Mouse (Mus musculus) retina, embryonic 14.5 days (tissue): ENCODE results near the gene Cpxm2.

Experiments used
- DNase-seq: peaks from one replicate; pipeline ENCODE4 v3.0.0-alpha.2; 2015; ENCODE audit warnings: low spot score

Gene Cpxm2

DNA sequence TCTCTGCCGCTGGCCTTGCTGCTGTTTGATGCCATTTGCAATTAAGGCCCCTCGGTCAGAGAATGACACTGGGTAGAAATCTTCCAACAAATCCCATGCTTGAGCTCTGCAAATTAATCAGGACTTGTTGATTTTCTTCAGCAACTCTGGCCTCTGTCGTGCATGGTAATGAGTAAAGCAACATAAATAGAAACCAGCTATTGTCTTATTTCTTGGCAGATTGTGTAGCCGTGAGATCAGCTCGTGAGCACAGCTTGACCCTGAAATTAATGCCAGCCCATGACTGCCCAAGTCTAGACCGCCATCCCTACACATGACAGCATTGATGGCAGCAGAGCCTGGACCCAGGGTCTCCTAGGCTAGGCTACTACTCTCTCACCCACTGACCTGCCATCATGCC lies 25.9 kb downstream of the Cpxm2 start:
- DNase-seq: no peak

DNA sequence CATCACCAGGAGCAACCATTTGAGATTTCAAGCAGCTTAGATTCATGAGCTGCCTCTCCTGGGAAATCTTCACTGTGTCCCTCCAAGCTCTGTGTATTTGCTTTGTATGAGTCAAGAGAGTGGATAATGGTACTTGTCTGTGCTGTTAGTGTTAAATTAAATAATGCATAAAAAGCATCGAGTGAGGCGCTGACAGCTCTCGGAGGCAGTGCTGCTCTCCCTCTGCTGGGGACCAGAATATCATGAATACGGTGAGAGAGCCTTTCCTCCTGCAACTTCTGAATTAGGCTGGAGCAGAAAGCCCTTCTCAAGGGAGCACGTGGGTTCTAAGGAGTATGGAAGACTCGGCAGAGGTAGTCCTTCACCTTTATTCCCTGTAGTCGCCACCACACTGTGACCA lies 29.6 kb downstream of the Cpxm2 start:
- no peak for DNase-seq

DNA sequence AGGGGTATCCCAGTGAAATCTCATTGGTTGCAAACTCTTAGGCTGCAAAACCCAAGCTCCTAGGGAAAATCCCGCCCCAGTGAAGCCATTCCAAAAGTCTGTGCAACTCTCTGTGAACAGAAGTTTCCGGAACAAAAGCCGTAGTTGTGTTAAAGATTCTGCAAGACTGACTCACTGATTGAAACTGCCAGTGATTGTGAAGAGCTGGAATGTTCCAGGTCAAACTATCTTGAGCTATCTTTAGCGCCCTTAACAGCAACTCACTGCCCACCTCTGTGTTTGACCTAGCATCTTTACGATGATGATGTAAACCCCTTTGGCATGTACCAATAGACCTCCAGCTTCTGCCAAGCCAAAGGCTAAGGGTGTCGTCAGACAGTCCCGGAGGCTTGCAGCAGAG lies 31.3 kb downstream of the Cpxm2 start:
- DNase-seq: no peak

DNA sequence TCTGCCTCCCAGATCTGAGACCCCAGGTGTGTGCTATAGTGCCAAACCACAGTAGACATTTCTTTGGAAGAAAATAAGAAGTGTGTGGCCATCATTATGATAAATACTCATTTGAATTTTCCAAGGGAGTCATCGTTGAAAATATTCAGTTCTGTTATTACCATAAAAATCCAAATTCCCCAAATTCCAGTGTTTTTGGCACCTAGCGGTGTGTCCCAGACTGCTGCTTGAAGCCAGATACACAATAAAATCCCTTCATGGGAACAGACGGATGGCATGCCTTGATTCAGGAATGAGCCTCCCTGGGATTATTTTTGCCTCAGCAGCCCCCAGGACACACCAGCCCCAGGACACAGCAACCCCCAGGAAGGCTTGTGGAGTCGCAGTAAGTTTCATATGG lies 34.7 kb downstream of the Cpxm2 start:
- DNase-seq: no peak

DNA sequence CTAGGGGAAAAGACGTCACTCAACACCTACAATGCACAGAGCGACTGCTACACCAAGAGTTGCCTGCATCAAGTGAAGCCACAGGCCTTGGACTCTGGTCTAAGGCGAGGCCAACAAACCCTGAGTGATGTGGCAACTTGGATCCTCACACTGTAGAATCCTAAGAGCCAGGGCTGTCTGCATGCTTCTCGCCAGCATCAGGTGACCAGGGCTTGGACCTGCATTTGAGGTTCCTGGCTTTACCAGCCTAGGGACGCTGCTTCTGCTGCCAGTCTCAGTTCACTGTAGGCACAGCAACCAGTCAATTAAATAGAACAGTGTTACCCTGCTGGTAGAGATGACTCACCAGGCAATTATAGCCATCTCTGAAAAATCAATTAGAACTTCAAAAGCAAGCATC lies 42.8 kb downstream of the Cpxm2 start:
- no peak for DNase-seq

DNA sequence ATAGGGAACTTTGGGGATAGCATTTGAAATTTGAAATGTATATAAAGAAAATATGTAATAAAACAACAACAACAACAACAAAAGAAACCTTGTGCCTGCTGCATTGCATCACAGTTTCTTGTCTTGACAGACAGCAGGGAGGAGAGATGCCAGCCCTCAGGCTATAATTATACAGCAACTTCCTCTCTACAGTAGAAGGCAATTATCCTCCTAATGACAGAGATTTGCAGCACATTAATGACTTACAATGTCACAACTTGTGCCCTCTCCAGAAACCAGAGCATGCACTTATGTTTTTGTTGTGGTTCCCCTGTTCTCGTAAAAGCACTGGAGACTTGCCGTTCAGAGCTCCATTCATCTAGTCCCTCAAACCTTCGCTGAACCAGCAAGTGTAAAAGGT lies 44.2 kb downstream of the Cpxm2 start:
- no peak for DNase-seq

DNA sequence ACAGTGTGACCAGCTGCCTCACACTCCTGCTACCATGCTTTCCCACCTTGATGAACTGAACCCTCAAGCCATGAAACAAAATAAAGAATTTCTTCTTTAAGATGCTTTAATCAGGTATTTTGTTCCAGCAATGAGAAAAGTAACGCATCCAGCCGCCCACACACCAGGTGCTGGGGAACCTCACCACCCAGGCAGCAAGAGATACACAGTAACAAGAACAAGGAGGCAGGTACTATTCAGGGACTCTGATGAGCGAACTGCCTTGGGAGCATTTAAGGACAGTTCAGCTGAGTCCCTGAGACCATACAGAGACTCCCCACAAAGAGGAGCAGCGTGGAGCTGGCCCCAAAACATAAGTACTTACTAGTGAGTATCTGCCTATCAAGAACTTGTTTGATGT lies 47.6 kb downstream of the Cpxm2 start:
- DNase-seq: no peak

DNA sequence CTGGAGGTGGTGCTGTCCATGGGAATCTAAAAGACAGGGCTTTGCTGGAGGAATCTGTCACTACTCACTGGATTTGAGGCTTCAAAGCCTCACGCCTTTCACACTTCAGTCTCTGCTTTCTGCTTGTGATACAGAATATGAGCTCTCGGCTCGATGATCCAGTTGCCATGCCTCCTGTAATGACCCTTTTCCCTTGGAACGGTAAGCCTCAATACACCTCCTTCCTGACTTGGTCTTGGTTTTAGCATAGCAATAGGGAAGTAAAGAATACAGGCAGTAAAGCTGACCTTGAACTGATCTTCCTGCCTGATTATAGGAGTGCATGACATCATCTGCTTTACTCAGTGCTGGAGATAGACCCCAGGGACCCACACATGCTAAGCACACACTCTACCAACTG lies 49.2 kb downstream of the Cpxm2 start:
- DNase-seq: no peak

DNA sequence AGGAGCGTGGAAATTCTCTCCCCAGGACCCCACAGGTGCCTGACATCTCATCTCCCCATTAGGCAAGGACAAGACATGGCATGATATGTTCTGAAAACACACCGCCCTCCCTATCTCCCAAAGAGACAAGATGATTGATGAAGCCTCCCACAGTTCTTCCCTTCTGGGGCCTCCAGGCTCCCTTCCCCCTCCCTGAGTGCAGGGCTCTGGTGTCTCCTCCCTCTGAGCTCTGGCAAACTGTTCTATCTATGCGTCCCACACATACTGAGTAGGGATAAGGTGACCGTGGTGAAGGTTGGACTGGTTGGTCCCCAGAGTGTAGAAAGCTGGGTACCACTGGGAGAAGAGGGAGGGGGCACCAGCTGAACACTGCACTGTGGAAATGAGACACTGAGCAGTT lies 56.1 kb downstream of the Cpxm2 start:
- DNase-seq: no peak

DNA sequence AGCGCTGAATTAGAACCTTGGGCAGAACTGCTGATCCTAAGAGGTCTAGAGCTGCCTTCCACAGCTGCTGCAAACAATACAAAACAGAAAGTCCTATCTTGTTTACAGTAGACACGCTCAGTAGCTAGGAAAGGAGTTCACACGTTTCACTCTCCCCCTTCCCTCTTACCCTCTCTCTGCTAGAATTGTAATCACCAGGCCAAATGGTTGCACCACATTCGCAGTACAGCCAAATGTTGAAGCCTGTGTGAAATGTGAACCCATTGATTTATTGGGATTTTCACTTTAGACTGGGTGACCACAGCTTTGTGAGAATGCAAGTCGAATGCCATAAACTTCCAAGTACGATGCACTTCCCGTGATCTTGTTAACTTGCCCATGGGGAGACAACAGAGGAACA lies 59.9 kb downstream of the Cpxm2 start:
- no peak for DNase-seq

DNA sequence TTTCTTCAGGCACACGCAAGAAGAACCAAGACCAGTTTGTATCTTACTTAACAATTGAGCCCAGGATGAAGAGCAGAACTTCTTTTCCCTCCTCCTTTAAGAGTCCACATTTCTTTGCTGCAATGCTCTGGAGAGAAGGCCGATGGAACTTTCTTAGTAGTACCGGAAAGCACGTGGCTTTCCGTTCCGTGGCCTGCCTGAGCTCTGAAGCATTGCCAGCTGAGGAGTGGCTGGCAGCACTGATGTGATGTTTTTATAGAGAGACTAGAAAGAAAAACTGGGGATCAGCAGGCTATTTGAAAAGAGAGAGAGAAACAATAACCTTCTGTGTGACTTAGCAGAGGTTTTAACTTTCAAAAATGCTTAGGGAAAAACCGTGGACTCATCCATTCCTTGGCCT lies 63.0 kb downstream of the Cpxm2 start:
- DNase-seq: no peak

DNA sequence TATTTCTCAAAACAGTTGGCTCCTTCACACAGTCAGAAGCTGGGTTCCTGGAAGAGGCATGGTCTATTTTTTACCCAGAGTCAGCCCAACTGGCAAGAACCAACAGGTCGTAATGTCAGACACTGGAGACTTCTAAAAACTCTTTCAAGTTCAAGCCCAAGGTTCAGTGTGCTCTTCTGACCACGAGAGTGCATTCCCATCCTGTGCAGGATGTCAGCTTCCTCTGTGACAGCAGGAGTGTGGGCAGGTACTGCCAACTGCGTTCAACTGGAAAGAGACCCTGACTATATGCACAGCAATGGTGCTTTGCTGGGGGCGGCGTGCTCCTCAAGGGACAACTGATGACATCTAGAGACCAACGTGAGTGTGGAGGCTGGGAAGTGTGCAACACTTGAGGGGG lies 65.9 kb downstream of the Cpxm2 start:
- no peak for DNase-seq

DNA sequence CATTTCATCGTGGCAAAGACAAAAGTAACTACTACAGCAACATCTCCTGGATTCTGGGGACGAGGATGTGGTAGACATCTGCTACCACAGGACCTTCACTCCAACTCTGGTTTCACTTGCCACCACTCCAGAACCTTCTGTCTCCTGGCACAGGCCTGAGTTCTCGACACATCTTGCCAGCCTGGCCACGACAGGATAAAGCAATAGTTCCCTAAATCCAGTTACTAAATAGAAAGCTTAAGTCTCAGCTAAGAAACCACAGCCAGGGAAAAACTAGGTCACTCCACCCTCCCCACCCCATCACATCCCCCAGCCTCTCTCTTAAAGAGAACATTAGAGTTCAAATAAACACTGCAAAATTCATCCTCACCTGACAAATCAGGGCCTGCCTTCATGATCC lies 66.4 kb downstream of the Cpxm2 start:
- no peak for DNase-seq

DNA sequence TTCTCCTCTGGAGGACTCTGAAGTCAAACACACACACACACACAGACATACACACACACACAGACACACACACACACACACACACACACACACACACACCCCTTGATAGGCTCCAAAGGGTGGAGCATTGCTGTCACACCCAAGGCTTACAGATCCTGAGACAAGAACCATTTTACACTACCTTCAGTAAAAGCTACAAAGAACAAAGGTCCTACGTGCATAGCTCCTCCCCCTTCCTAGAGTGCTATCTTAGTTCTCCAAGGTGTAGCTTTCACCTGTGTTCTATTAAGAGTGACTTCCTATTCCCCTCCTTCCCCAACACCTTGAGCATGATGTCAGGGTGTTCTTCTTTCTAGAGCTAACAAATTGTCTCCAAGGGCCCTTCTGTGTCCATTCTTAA lies 78.7 kb downstream of the Cpxm2 start:
- DNase-seq: no peak

DNA sequence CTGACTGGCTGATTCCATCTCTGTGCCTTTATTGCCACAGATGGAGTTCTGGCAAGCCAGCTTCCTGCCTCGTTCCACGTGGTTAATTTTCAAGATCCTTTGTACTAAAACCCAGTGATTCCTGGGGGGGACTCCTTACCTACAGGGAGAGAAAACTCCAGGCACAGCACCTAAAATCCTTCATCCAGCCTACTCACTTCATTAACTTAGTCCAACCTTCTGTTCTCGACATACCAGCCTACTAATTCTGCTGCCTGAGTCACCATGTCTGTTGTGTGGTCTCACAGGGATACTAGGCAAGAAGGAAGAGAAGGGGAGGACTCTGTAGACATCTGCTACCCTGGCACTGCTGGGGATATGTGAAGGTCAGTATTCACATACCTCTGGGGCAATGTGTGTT lies 80.0 kb downstream of the Cpxm2 start:
- no peak for DNase-seq

DNA sequence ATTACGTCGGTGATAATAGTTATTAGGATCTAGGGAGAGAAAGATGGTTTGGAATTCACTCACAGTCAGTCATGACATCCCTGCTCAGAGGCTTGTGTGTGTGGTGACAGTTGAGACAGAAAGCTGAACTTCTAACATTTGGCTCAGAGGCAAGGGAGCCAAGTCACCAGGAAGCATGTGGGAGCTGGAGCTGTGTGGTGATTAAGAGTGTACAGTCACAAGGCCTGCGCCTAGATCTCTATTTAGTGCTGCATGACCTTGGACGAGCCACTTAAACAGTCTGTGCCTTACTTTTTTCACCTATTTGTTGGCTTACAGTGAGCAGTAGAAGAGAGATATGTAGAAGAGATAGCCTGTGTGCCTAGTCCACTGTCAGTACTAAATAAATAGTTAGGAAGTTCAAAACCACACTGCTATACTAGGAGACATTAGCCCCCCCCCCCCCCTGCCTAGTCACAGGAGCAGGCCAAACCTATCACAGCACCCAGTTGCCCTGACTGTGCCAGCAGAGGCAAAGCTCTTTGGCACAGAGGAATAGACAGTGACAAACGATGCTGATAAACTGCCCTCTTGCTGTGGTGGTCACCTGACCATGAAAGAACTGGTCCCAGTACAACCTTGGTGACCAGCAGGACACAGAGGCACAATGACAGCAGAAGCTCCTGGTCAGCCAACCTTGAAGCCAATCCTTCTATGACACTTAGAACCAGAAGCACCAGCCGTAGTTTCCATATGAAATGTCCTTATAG lies 83.5 kb downstream of the Cpxm2 start:
- DNase-seq: no peak

DNA sequence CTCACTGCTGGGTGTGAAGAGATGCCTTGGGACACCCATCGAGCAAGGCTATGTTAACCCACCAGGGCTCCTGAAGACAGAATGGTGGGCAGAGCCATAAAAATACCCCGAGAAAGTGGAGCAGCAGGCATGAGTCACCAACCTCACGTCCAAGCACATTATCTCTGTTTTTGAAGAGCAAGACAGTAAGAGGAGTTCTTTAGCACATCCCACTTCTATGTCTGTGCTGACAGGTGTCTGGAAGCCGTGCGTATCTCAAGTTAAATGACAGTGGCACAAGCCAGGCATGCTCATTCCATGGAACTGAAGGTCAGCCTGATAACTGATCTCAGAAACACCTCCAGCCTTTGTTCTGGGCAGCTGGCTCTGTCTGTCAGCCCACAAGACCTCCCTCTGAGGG lies 86.6 kb downstream of the Cpxm2 start:
- DNase-seq: no peak

DNA sequence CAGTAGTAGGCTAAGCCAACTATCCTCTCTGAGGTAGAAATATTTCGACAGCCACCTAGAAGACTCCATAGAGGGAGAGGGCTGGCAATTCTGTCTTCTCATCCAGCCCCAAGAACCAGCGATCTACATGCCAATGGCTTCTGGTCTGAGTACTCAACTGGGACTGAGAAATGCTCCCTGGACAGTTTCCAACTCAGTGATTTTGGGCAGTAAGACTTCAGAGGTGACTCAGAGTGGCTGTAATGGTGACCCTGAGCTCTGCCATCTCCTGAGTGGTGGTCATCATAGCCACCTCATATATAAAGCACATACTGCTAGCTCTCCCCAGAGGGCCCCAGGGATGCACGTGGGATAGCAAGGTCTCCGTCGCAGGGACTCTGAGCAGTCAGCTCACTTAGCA lies 87.0 kb downstream of the Cpxm2 start:
- DNase-seq: no peak

DNA sequence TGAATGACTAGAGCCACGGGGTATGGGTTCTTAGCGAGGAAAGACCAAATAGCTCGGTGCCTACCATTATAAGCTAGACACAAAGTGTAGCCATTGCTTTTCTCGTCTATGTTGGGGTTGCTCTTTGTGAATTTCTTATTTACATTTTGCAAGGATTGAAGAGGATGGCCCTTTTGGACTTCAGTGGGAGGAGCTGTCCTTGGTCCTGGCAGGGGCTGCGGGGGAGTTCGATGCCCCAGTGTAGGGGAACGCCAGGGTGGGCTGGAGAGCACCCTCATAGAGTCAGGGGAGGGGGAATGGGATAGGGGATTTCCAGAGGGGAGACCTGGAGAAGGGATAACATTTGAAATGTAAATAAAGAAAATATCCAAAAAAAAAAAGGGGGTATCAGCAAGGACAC lies 94.4 kb downstream of the Cpxm2 start:
- DNase-seq: no peak

DNA sequence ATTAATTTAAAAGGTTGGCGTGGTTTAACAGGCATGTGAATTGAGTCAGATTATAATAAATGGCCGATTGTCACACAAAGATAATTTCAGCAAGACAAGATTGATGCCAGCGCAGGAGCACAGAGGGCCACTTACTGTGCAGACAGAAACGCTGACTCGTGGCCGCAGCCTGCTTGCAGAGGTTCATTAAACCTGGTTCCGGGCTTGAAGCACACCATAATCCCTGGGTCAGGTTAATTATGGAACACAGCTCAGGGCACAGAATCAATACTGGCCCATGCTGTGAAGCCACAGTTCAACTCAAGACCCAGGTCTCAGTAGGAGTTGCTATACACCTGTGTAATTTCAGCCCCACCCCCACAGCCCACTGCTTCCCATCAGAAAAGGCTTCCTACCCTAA lies 98.0 kb downstream of the Cpxm2 start:
- DNase-seq: no peak

DNA sequence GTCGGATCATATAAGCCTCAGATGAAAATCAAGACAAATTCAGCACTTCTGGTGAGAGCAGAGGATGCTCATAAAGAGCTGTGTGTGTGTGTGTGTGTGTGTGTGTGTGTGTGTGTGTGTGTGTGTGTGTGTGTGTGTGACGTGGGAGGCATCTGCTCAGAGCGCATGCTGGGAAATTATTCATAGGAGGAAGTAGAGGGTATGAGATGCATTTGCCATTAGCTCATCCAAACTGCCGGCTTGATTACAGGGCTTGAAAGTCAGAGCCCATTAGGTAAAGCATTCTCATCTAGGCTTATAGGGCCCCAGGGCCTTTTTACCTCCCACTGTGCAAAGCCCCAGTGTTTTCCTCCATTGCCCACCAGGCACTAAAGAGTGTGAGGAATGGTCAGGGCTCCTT lies 107.9 kb downstream of the Cpxm2 start:
- peak; percentile 59 for DNase-seq

DNA sequence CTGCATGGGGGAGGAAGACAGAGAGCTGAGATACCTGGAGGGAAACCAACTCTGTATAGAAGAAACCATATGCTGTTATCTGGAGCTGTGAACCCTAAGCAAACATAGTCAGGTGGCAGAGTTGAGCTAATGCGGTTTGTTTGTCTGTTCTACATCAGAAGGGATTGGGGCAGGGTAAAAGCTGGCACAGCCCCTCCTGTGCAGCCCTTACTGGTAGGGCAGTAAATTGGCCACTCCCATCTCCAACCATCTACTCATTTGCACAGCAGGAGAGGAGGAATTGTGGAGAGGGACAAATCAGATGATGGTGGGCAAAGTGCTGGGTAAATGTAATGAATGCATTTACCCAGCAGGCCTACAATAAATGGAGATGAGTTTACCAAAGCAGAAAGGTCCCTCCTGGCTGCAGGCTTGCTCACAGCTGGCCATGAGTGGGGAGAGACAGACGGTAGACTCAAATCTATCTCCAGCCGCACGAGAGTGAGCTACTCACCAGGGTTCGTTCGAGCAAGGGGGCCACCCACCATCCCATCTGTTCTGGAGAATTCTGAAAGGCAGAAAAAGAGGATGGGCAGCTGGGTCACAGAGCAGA lies 122.5 kb downstream of the Cpxm2 start:
- no peak for DNase-seq

DNA sequence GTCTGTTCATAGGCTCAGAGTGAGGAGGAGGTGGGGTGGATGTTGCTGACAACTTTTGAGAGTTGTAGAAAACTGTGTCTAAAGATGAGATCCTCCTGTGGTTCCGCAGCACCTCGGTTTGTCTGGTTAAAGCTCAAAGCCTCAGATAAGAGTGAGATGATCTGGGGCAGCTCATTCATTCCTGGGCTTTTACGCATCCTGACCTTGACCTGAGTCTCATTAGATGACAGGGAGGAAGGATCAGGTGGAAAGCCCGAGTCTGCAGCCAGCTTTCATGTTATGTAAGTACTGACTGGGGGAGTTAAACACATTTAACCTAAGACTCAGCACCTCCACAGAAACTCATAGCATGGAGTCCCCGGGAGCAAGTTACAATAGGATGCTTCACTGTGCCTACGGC lies 127.9 kb downstream of the Cpxm2 start:
- no peak for DNase-seq

DNA sequence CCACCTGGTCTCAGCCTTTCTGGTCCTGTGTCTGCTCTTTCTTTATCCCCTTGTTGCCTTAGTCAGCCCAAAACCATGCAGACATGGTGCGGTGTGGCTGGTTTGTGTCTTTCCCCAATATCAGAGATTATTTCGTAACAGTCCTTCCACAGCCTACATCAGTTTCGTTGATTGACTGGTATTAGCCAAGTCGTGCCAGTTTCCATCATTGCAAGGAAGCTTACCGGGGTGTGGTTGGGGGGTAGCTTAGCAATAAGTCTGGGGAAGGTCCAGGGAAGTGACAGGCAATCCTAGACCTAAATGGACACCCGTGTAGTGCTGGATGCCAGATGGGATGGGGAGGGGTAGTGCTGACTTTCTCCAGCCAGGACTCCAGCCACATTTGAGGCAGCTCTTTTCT lies 128.9 kb downstream of the Cpxm2 start:
- DNase-seq: no peak
